Mouse (Mus musculus): ENCODE results near the gene Gnptg.
A peak's percentile ranks its signal among the peaks of the same experiment; 100 is the strongest.
"Not testable (repeated sequence)": the region's sequence is repeated elsewhere in the genome, so short reads cannot be mapped to it uniquely, and the experiment has no call there.

Gnptg gene

DNA sequence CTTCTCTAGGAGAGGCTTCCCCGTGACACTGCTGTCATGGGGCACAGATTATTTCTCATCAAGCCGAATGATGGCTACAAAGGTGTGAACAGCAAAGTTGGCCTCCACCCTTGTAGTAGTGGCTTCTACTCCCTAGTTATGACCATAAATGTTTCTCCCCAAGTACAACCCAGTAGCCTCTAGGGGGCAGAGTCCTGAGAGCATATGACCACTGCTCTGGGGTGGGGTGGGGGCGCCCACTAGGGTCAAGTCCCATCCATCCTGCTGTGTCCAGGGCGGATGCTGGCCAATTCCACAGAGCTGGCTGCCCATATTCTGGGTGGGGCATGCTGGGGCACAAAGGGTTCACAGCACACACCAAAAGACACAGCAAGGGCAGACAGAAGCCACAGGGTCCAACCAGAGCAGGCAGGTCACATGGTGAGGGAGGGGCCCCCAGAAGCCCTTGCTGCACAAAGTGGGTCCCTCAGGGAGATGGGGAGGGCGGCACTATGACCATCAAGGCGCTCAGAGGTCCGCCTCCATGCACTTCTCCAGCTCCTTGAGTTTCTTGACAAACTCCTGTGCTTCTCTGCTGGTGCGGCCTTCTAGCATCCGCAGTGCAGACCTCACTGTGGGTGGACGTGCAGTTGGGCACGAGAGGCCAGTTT lies 3.3 kb upstream of the Gnptg start:
- no peak for DNase-seq (ENCODE audit: low read depth, low spot score)

DNA sequence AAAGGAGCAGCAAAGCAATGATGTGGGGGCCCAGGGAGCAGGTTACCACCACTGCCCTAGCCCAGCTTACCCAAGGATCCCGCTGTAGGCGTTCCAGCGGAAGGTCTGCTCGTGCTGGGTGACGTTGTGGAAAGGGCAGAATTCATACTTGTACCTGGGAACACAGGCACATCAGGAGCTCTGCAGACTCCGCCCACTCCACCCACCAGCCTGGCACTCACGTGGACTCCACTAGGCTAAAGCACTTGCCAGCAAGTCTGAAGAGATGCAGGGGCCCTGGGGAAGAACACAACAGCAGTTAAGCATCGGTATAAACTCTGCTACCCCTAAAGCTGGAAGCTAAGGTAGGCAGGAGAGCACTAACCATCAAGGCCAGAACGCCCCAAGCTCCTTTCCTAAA lies 4.3 kb downstream of the Gnptg start:
- no peak for DNase-seq (ENCODE audit: low read depth, low spot score)

DNA sequence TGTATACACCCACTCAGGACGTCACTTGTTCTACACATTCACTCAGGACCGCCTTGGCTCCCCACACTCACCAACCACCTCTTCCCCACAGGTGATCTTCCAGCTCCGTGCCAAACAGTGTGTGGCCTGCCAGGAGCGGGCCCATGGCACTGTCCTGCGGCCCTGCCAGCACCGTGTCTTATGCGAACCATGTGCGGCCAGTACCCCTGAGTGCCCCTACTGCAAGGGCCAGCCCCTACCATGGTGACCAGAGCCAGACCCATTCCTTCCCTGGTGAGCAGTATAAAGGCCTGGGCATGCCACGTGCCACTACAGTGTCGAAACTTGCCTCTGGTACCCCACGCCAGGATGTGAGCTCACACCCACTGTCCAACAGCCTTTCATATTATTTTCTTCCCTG lies 8.3 kb downstream of the Gnptg start:
- not testable (repeated sequence) for DNase-seq (ENCODE audit: low read depth, low spot score)

DNA sequence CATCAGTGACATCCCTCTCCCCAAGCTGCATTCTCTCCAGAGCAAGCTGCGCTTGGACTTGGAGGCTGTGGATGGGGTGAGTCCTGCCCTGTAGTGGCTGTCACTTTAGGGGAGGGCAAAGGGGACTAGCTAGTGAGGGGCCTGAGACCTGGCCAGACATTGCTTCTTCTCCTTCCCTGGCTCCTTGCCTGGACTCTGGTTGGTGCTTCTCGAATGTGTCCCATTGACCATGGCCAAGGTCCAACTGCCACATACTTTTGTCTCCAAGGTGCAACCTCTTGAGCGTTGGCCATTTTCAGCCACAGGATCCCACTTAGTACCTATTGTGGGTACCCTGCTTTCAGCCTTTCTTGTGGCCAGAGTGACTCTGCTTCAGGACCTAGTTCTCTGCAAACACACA lies 9.2 kb downstream of the Gnptg start:
- no peak for DNase-seq (ENCODE audit: low read depth, low spot score)

DNA sequence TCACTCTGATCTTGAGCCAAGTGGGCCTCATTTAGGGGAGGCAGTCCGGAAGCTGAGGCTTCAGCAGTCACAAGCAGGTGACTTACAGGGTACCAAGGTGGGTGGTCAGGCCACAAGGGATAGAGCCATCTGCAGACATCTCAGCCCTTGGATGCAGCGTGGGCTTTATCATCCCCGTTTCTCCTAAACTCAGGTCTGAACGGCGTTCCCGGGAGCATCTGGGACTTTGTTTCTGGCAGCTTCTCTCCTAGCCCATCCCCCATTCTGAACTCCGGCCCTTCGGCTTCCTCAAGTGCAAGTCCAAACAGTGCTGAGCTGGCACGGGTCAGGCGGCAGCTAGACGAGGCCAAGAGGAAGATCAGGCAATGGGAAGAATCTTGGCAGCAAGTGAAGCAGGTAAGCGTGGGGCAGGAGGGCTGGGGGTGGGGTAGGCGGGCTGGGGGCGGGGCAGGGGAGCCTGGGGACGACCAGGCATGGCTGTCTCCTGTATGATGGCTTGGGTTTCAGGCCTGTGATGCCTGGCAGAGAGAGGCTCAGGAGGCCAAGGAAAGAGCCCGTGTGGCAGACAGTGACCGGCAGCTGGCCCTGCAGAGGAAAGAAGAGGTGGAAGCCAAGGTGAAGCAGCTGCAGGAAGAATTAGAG lies 9.8 kb downstream of the Gnptg start:
- not testable (repeated sequence) for DNase-seq (ENCODE audit: low read depth, low spot score)

DNA sequence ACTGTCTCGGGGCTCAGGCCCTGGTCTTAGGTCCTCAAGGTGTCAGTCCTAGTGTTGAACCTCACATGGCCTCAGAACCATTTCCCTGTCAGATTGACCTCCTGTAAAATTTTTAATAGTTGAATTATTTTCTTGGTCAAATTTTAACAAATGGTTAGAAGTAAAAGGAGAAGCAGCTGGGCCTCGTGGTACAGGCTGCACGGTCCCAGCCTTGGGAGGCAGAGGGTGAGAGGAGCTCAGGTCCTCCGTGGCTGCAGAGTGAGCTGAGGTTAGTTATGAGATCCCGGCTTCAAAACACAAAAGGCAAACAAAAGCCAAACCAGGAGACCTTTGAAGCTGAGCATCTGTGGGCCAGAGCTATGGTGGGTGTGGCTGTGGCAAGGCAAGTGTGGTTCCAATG lies 11.9 kb downstream of the Gnptg start:
- no peak for DNase-seq (ENCODE audit: low read depth, low spot score)

DNA sequence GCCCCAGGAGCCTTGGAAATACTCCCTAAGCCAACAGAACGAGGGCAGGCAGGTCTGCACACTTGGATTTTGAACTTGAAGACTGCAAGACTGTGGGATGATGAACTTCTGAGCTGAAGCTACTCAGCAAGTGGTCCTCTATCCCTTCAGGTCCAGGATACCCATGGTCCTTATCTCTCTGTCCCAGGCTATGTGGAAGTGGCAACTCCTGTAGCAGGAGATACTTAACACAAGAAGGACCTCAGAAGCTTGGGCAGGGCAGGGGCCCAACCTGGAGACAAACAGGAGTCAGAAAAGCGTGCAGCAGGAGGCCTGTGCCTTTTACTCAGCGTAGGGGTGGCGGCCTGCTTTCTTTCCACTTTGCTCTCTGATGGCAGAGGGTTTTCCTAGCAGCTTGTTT lies 14.3 kb downstream of the Gnptg start:
- DNase-seq (ENCODE audit: low read depth, low spot score) = no peak

DNA sequence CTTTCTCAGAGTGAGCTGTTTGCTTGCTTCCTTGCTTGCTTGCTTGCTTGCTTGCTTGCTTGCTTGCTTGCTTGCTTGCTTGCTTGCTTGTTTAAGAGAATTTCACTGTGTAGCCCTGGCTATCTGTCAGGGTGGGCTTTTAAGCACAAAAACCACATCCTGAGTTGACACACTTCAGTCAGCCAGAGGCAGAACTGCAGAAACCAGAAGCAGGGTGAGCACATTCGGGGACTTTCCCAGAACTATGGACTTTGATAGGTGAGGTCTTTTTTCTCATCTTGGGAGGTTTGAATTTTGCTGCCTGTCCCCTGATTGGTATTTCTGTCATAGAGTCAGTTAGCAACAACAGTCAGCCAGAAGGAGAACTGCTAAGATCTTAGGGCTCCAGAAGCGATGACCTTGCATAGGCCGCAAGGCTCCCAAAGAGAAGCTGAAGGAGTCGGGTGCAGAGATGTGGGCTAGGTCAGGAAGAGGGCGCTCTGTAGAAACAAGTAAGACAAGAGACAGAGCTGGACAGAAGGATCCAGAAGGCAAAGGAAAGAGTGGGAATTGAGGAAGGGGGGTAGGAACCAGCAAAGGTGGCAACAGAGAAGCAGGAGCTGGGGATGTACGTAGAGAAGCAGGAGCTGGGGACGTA lies 15.2 kb downstream of the Gnptg start:
- no peak for DNase-seq (ENCODE audit: low read depth, low spot score)

DNA sequence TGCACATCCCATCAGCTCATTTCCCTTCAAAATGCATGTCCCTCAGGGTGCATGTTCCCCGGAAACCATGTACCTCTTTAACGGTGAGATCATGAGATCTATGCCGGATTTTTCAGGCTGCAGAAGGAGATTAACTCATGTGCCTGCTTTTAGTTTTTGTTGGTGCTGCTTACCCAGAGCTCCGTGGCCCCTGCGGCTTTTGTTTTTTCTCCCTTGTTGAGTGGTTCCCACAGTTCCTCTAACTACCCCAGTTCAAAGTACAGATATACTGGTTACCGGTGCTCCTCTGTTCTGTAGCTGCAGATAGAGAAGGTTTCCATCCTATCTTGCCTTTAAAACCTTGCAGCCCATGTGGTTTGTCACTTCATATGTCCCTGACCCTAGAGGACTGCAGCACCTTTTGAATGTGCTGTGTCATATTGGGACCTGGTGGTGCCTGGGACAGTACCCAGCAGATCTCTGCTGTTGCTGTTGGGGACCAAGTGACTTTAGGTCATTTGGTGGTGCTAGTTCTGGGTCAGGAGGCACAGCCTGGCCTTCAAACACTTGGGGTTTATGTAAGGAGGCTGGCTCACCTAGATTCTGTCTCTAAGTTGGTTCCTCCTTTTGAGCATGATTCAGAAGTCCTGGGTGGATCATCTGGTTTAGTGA lies 16.8 kb downstream of the Gnptg start:
- DNase-seq (ENCODE audit: low read depth, low spot score) = no peak

DNA sequence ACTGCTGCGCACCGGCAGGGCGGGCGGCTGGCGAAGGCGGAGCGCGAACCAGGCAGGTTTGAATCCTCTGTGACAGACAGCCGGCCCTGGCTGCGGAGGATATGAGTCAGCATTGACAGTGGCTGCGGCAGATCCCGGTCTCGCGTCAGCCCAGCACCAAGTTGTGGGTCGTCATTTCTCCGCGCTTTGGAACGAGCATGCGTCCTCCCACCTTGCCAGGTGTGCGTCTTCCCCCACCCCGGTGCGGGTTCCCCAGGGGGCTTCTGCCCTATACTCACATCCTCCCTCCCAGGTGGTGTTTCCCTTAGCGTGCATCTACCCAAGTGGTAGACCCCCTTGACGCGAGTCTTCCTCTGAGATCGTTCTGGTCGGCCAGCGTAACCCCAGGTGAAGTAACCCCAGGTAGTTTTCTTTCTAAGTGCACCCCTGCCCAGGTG lies 17.4 kb downstream of the Gnptg start:
- DNase-seq (ENCODE audit: low read depth, low spot score) = not testable (repeated sequence)

DNA sequence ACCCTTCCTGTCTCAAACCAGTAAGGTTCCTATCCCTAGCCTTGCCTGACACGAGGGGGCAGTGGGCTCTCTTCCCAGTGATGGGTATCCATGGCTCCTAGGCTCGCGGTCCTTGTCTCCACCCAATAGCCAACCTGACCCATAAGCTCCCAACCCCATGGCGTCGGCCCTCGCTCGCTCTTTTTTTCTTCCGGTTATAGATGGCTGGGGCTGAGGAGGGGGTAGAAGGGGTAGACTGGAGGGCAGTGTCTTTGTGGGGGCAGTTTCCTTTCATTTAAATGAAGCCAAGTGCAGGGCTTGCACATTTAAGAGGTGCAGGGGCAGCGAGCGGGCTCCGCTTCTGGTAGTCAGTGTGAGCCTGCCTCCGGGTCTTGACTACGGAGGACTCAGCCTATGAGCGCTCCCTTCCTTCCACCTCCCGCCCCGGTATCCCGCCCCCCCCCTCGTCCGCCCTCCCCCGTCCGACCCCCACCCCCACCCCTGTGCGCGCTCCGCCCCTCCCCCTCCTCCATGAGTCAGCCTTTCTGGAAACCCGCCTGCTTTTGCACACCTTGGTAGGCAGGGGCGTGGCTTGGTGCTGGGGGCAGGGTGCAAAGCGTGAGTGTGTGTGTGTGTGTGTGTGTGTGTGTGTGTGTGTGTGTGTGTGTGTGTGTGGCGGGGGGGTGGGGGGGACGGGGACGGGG lies 18.0 kb downstream of the Gnptg start:
- peak; percentile 20 for DNase-seq (ENCODE audit: low read depth, low spot score)

DNA sequence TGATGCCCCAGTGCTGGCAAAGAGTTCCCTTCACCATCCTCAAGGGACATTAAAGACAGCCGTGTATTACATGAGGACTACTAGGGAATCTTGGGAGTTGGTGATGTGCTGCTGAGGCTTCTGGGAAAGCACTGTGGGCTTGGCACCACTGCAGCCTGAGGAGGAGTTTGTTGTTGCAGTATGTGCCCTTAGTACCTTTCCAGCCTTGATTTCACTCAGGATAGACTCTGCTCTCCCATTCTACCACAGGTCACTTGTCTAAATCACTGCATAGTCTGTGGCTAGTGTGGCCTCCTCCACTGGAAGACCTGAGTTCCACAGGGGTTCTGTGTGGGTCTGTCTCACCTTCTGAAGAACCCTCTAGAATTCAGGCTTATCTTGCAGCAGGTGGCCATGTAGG lies 19.2 kb downstream of the Gnptg start:
- DNase-seq (ENCODE audit: low read depth, low spot score) = no peak

DNA sequence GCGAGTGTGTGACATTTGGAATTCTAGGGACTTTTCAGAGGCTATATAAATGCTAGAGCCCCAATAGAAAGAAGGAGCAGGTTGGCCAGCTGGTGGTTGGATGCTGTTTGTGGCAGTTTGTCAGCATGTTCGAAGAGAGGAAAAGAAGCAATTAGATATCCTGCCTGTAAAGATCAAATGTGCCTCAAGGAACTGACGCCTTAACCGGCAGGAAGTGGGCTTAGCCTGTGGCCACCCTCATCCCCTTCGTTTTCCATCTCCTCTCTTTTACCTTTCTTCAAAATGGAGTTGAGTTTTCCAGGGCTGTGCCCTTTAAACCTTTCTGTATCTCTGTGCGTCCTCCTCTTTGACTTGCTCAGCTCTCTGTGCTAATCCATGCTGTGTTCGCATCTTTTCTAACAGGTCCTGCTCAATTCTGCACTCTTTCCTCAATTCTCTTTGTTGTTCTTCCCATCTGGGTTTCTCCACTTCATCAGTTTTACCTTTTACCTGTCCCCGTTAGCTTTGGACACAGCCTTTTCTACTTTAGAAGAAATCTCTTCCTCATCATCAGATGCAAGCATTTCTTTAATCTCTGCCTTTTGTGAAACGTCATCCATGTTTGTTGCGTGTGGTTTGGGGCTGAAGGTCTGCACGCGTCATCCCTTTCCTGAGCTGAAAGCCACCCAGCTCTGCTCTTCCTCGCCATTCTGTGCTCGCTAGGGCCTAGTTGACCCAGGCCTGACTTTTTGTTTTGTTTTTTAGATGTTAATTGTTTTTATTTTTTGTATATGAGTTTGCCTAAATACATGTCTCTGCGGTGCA lies 20.2 kb downstream of the Gnptg start:
- no peak for DNase-seq (ENCODE audit: low read depth, low spot score)

DNA sequence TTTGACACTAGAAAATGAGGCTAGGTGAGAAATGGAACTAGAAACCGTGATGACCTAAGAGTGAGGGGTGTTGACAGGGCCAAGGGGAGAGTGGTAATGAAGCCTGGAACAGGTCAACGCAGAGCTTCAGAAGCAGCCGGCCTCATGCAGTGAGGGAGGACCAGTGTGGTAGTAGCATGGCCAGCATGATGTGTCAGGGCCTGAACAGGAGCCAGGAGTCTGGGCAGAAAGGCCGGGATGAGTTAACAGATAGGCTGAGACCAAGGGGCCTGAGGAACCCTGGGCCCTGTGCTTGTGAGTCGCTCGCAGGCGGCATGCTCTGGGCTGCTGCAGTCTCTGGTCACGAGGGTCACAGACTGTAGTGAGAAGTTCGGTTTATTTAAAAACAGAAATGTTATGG lies 21.0 kb downstream of the Gnptg start:
- DNase-seq (ENCODE audit: low read depth, low spot score) = no peak

DNA sequence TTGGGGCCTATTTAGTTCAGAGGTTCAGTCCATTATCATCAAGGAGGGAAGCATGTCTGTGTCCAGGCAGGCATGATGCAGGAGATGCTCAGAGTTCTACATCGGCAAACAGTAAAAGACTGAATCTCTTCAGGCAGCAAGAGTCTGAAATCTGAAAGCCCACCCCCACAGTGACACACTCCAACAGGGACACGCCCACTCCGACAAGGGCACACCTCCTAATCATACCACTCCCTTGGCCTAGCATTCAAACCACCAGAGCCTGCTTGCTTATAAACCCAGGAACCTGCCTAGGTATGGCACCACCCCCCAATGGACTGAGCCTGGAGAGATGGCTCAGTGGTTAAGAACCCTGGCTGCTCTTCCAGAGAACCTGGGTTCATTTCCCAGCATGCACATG lies 24.5 kb downstream of the Gnptg start:
- no peak for DNase-seq (ENCODE audit: low read depth, low spot score)

DNA sequence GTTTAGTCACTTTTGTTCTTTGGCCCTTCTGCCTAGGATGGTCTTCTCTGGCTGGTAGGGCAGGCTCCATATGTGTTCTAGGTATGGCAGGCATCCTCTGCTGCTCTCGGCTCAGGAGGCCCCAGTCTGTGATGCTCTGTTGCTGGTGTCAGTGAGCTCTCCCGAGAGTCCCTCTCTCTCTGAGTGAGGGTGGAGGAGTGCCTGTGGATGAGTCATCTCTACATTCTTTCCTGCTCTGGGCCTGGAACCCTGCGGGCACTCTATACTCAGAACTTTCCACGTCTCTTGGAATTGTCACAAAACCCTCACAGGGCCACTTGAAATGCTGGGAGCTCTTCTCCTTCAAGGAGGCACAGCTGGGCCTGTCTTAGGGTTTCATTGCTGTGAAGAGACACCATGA lies 28.2 kb downstream of the Gnptg start:
- no peak for DNase-seq (ENCODE audit: low read depth, low spot score)

DNA sequence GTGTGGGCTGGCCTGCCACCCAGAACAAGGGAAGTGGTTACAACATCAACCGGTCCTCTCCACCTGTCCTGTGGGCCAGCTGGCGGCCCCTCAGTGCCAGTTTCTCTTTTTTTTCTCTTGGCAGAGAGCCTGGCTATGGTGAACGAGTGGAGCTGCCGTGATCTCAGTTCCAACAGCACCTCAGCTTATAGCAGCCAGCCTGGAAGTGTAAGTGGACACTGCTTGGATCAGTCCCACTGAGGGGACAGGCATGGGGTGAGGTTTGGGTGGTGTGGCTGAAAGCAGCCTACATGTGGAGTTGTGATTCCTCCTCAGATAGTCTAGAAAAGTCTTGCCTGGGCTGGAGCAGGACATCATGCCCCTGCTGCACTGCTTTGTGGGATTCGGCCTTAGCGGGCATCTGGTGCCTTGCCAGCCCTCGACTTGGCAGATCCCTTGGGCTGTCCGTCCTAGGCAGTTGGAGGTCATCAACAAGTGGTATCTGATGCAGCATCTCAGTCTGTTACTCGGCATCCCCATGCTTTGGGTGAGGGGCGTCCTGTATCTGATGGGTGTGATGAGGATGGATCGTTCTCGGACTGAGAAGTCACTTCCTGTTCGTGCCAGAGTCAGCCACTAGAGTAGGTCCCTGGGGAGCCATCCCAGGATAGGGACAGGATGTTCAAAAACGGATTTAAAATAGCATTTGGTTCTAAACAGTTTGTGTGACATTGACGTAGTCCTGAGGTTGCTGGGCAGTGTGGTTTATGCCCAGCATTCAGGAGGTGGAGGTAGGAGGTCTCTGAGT lies 29.1 kb downstream of the Gnptg start:
- no peak for DNase-seq (ENCODE audit: low read depth, low spot score)

DNA sequence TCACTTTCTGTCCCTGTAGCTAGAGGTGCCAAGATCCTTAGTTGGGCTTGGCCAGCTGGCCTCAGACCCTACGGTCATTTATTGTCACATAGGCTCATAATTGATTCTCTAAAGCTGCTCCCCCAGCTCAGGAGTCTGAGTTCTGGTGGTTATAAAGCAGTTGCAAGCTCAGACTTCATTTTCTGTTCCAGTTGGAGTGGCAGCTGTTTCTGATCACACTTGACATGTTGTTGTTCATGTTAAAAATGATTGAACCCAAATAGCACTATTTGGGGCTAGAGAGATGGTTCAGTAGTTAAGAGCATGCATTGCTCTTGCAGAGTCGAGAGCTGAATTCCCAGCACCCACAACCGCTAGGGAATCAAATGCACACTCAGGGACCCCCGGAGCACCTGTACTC lies 29.9 kb downstream of the Gnptg start:
- DNase-seq (ENCODE audit: low read depth, low spot score) = no peak

DNA sequence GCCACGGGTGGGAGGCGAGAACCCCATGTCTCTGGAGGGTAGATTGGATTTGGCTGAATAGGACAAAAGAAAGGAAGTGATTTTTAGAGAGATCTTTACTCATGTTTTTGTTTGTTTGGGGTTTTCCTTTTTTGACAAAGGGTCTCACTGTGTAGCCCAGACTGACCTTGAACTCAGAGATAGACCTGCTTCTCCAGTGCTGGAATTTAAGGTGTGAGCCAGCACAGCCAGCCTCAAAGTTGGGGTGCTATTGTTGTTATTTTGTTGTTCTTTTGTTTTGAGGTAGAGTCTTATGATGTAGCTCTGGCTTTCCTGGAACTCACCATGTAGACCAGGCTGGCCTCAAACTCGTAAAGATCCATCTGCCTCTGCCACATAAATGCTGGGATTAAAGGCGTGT lies 37.5 kb downstream of the Gnptg start:
- no peak for DNase-seq (ENCODE audit: low read depth, low spot score)

DNA sequence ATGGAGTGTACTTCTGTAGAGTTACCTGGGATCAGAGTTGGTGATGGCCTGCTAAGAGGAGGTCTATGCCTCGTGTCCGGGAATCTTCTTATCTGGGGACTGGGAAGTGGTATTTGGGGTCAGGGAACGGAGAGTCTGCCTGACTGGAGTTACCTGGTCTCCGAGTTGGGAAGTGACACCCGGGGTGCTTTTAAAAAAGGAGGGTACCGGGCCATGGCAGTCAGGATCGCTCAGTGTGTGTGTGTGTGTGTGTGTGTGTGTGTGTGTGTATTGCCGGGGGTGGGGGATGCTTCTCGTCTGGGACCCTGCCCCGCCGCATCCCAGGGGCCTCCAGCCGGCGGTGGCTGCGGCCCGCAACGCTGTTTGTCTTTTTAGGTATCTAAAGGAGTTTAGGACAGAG lies 50.8 kb downstream of the Gnptg start:
- DNase-seq (ENCODE audit: low read depth, low spot score) = no peak
